Mouse (Mus musculus) embryo, embryonic 10.5 days (tissue): Measurements from ENCODE around the gene Cd8a.

Source experiments
- DNase-seq: peaks from one replicate; pipeline ENCODE4 v3.0.0-alpha.2; 2015; ENCODE audit warnings: low spot score

Gene Cd8a

DNA sequence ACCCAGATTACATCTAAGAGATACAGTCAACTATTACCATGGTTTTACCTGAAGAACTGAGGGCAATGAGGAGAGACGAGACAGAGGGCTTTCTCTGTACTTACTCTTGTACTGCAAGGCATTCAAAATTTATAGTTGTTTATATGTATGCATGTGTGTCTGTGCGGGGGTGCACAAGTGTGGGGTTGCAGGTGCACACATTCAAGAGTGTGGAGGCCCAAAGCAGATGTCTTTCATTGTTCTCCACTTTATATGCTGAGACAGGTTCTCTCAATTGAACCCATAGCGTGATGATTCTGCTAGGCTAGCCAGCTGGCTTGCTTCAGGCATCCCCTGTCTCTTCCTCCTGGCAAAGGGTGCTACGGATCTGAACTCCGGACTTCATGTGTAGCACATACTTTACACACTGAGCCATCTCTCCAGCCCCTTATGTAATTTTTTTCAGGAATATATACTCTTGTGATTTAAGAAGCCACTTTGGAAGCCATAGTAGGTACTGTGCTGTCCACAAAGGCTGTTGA is 2.1 kb upstream of the Cd8a start:
- no peak for DNase-seq

DNA sequence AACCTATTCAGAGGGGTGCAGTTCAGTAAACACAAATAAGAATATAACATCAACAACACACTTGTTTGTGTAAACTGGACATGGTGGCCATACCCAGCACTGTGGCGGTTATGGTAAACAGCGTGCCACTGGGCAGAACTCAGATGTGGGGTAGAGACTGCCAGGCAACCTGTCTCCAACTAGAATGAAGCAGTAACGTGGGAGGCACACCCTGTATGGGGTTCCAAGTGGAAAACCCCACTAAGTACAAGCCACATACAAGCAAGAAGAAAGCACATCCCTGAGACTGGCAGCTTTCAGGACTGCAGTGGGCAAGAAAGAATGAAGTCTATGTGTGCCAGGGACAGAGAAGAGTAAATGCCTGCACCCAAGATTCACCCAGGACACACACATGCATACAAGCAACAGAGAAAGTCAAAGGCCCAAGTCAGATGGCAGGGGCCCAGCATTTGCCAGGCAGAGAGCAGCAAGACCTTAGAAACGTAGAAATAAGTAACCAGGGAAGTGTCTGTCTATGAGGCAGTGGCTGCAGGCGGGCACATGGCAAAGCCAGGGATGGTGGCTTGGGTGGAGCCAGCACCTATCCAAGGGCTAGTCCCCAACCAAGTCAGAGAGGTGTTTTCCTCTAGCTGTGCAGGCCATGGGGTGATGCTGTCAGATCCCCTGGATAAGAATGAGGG is 1.0 kb upstream of the Cd8a start:
- DNase-seq: no peak

DNA sequence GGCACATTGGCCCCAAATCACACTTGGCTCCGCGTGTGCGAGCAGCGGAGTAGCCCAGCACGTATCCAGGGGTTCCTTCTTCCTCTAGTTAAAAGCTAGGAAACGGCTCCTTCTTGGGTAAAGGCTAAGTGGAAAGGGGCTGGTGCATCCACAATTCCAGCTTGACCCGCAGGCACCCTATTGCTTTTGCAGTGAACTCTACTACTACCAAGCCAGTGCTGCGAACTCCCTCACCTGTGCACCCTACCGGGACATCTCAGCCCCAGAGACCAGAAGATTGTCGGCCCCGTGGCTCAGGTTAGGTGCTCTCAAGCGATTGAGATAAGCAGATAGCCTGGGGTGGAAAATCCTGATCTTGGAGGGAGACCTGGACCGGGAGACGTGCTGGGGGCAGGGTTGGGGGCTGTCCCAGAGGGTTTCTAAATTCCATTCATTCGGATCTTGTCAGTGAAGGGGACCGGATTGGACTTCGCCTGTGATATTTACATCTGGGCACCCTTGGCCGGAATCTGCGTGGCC is 1.1 kb downstream of the Cd8a start:
- no peak for DNase-seq

DNA sequence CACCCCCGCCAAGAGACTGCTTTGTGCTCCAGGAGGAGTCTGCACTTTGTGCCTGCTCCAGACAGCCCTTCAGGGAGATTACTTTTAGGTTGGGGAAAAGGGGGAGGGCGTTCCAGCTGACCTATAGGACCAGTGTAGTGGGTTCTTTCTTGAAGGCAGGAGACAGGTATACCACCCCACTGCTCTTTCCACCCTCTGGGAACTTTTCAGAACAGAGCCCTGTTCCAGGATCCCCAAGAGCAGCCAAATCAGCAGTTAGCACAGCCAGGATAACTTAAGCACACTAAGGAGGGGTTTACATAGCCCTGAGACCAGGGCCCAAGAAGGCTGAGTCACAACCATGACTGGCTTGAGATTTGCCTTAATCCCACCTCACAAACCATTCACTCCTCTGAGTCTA is 1.7 kb downstream of the Cd8a start:
- no peak for DNase-seq

DNA sequence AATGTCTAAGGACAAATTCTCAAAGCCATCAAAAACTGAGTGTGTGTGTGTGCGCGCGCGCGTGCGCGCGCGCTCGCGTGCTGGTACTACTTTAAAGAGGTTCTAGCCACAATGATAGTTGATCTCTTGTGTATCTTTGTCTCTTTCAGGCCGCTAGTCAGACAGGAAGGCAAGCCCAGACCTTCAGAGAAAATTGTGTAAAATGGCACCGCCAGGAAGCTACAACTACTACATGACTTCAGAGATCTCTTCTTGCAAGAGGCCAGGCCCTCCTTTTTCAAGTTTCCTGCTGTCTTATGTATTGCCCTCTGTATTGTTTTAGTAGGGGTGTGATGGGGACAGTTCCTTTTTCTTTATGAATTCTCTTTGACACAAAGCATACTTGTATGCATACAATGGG is 3.5 kb downstream of the Cd8a start:
- DNase-seq: no peak

DNA sequence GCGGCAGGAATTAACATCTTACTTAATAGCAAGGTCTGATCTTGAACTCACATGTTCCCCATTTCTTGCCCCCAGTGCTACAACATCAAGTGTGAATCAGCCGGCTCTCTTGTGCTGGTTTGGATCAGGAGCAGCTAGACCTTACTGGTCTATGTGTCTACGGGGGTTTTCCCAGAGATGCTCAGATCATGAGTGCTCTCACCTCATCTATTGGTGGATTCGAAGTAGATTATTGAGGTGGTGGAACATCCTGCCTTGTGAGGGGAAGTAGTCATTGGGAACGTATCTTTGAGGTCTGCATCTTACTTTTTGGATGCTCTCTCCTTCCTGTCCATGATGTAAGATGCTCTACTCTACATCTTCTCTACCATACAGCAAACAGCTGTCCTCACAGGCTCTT is 8.4 kb downstream of the Cd8a start:
- DNase-seq: no peak

DNA sequence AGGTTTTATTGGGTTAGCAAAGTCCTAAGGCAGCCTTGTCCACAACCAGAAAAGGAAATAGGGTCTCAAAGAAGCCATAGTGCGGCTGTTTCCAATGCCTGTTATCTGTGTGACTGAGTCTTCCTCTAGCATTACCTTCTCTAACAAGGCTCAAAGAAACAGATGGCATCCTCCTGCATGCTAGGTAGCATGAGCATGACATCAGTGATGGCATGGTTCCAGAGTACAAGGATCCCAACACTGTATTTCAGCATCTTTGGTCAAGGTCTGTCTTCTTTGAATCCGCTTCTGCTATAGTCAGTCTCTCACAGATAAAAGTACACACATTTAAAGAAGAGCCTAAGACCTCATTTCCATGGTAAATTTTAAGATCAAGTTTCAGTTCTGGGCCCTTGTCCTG is 17.3 kb downstream of the Cd8a start:
- no peak for DNase-seq

DNA sequence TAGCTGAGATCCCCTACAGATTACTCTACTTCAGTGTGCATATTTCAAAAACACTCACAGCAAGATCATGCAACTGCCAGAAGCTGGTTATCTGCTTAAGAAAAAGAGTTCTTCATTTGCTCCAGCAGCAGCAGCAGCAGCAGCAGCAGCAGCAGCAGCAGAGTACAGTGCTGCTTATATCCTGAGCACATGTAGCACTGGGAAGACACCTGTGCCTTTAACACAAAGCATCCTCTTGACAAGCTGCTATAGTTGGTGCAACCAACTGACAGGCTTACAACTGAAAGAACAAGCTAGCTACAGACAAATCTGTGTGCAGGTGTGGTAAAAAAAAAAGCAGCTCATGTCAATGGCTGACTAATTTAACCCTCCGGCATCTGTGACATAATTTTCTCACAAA is 22.8 kb downstream of the Cd8a start:
- DNase-seq: no peak

DNA sequence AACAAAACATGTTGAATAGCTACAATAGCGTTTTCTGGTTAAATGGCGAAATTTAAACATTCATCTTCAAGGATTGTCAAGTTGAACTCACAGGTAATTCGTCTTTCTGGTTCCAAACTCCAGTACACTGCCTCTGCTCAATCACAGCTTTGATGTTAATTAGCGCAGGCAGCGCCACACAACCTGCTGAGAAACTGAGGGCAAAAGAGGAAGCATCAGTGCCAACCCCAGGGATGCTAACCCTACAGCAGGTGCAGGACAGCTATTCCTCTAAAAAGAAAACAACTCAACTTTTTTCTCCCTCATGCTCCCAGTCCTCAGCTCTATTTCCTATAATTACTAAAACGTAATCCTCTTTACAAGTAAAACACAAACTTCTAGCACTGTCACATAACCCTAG is 23.5 kb downstream of the Cd8a start:
- DNase-seq: no peak

DNA sequence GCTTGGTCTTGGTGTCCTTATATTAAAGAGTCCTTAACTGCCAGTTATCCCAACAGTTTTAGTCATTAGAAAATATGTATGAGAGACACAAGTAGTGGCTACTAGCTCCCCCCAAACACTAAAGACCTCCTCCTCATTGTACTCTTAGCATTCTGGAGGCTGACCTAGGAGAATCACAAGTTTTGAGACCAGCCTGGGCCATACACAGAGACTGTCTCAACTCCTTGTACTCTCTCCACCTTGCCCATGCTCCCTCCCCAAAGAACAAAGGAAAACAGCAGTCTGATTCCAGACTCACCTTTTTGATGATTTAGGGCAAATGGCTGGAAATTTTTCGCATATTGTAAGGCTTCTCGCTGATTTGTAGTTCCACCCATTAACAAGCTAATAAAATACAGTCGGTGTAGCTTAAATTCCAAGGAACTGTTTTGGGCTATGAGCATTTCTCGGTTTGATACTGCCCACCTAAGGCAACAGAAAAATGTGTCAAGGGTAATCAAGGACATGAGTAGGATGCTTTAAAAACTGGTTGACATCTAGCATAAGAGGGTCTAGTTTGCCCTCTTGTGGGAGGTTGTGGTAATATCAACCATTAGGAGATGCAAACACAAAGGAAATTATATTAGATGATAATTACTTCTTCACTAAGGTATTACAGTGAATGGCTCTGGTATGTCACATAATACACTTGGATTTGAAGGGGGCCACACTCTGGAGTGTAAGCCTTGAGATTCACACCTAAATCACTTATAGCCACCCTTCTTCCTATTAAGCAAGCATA is 25.8 kb downstream of the Cd8a start:
- DNase-seq: peak; percentile 63

DNA sequence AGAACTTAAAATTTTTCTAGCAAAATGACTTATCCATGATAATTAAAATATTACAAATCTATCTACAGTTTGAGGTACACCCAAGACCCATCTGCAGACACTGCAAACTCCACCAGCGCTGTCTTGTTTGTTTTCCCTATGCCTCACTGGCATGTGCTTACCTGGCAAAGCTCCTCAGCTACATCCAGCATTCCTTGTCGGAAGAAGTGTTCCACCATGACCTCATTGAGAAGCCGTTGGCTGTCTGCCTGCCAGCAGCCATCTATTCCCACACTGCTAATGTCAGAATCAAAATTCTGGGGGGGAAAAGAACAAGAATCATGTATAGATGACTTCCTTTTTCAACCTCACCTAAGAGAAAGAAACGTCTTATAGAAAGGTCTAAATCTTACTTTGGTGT is 41.4 kb downstream of the Cd8a start:
- no peak for DNase-seq

DNA sequence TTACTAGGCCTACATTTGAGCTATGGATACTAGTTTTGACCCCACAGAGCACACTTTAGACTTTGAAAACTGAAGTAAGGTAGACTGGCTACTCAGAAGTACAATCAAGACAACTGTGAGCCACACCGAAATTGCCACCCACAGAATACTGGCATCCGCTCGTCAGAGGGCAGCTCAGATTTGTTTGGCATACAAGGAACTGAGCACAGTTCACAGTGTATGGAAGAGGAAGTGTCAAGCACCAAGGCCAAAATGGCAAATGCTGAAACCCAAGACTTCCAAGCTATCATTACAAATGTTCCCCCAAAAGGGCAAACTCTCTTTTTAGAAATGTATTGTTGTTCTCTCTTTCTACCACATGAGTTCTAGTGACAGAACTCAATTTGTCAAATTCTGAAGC is 42.2 kb downstream of the Cd8a start:
- DNase-seq: no peak

DNA sequence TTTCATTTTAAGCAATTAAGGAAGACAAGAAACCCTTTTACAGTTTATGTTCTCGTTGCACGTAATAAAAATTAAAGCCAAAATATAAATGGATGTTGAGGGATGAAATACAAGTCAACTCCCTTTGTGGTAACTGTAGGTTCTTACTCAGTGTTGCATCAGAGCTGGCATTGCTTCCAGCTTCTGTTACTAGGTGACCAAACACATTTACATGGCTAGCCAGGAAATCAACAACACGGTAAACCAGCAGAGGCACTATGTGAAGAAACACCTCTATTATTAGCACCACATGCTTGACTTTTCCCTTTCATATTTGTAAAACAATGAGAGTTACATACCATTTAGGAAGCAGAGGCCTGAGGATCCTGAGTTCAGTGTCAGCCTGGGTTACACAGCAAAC is 45.6 kb downstream of the Cd8a start:
- no peak for DNase-seq

DNA sequence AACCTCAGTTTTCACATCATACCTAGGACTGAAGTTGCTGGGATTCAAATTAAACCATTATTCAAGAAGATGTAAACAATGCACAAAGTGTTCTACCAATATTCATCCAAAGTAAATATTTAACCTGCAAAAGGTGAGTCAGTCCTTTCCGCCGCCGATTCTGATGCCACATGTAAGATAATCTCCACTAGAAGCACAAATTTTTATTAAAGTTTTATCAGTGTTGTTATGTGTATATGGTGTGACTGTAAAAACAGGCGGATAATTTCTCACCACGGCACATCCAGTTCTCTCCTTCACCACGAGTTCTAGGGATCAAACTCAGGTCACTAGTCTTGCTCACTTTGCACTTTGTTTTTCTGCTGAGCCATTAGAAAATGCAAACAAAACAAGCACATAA is 47.6 kb downstream of the Cd8a start:
- DNase-seq: no peak

DNA sequence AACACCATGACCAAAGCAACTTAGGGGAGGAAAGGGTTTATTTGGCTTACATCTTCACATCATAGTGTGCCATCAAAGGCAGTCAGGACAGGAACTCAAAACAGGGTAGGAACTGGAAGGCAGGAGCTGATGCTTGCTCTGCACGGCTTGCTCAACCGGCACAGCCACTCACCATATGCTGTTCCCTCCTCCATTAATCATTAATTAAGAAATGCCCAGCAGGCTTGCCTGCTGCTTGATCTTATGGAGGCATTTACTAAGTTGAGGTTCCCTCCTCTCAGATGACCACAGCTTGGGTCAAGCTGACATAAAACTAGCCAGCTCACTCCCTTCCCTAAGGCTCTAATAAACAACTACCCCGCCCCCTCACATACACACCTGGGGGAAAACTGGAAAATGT is 48.9 kb downstream of the Cd8a start:
- no peak for DNase-seq

DNA sequence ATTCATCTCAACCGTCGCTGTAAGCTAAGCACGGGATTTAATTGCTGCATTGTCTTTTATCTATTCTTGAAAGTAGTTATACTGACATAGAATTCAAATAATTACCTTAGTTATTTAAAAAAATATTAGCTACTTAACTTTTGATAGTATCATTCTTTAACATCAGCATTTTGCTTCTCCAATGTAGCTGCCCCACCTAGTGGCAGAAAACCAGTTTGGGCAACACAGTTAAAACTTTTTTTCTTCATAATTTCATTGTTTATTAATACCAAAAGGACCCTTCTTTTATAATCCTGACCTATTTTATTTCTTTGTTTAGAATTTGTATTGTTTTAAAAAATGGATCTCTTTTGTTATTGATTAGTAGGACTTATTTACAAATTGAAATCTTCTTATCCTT is 49.9 kb downstream of the Cd8a start:
- peak; percentile 14 for DNase-seq

DNA sequence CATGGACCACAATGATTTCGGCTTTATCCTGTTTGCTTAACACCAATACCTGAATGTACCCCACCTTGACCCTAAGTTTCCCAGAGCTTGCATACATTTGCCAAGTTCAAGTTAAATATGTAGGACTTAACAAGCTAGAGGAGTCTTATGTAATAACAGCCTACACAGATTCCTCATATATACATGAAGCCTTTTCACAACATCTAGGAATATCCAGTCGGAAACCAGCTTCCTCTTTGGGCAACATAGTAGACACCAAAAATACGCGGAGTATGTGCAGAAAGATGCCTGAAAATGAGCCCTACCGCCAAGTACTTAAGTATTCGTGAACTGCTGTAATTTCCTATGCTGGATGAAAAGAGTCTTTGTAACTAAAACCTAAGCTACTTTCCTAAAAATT is 52.5 kb downstream of the Cd8a start:
- DNase-seq: no peak

DNA sequence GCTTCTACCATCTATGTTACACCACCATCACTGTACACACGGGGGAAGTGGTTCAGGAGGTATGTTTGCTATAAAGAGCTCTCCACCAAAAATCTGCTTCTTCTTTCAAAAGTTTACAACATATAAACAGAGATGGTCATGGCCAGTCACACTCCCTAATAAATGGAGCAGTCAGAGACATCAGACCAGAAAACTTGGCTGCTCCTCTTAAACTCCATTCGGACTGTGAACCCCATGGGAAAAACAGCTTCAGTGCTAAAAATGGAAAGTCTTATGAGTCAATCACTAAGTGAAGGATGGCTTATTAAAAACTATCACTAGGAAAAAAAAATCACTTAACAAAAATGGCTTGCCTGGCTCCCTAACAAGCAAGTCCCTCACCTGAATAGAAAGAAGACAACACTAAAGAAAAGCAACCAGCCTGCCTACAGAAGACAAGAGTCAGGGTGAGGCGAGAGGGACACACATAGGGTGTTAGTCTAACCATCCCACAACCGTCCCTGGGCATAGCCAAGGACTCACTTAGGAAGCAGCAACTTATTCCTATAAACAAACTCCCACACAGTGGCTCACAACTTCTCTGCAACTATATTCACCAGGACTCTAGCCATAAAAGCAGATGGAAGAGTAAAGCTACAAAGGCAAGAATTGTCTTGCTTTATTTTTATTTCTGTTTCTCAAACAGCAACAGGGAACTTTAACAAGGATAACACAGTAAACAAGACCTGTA is 54.9 kb downstream of the Cd8a start:
- no peak for DNase-seq
